Mouse (Mus musculus): ENCODE measurements around the gene Txlng. TPM values are rescaled to one million over a fixed set of nuclear protein-coding genes. Genes with fewer than 3 reads are reported as not detected.
"Not testable (repeated sequence)": the region's sequence is repeated elsewhere in the genome, so short reads cannot be mapped to it uniquely, and the experiment has no call there.

Txlng gene
- polyA plus RNA-seq, 1 experiment from 2014 or later, result 14.5 TPM

- WGBS, result 42% methylated on average over 5 of the region's 5 CpGs
- Histone ChIP-seq H3K27ac (replicated peaks) (peak overlapping the region; percentile 71), H3K4me3 (peak overlapping the region; percentile 70), H3K36me3 (no peaks in the 10 kb centered on the region), H3K4me1 (peaks cover 18% of the 10 kb centered on the region), H3K9me3 (replicated peaks) (no peaks in the 10 kb centered on the region), H3K27me3 (ENCODE audit: low read depth, poor library complexity, severe bottlenecking) (peaks cover 40% of the 10 kb centered on the region)
- no peak for DNase-seq (ENCODE audit: low spot score)
Observed at GRCm38 (mm10) chrX:162829741-162830140, 487 bp upstream of the Txlng start.

DNA sequence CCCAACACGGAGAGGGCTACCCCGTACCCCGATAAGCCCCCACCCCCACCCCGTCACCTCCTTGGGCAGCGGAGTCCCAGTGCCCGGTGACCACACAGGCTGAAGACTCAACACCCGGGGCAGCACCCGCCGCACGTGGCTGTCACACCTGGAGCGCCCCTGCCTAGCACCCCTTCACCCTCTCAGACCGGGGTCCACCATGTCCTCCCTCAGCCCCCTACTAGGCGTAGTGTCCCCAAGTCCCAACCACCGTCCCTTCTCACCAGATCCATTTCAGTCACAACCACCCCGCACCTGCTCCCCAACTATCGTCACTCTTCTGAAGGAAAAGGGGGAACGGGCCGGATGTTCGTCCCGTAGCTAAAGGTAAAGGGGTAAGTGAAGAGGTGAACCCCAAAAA, 471 bp downstream of the Txlng start:
- DNase-seq (ENCODE audit: low spot score), result no peak
- 23% methylated on average over 19 of the region's 20 CpGs for WGBS
- Histone ChIP-seq H3K27me3 (ENCODE audit: low read depth, poor library complexity, severe bottlenecking) (peaks cover 30% of the 10 kb centered on the region), H3K4me3 (peak overlapping the region; percentile 70), H3K27ac (replicated peaks) (peak overlapping the region; percentile 79), H3K4me1 (peaks cover 18% of the 10 kb centered on the region), H3K36me3 (no peaks in the 10 kb centered on the region), H3K9me3 (replicated peaks) (no peaks in the 10 kb centered on the region)

GRCm38 (mm10) chrX:162828016-162828415, 1.2 kb downstream of the Txlng start:
- peak overlapping the region; percentile 70 for H3K4me3 ChIP-seq
- H3K27ac ChIP-seq (replicated peaks), result no peak overlapping the region
- H3K9me3 ChIP-seq (replicated peaks), result no peaks in the 10 kb centered on the region
- peaks cover 18% of the 10 kb centered on the region for H3K4me1 ChIP-seq
- DNase-seq (ENCODE audit: low spot score), result no peak
- peaks cover 29% of the 10 kb centered on the region for H3K27me3 ChIP-seq (ENCODE audit: low read depth, poor library complexity, severe bottlenecking)
- H3K36me3 ChIP-seq, result no peaks in the 10 kb centered on the region
- WGBS, result 50% methylated on average over 6 of the region's 6 CpGs

DNA sequence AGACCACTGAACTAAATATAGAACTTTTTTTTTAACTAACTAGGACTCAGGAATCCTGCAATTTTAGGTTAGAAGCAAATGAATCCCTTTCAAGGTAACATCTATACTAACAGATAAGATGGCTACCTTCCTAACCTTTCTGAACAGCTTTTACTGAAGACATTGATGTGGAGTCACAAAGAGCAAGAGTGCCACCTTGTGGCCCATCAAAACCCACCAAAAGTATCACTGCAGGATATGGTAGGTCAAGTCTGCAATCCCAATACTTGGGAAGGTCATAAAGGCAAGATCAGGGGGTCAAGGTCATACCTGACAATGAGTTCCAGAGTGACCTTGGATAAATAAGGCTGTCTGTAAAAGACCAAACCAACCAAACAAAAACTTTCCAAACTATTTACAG, 28.9 kb downstream of the Txlng start:
- Histone ChIP-seq H3K4me3 (no peak overlapping the region), H3K36me3 (peaks cover 32% of the 10 kb centered on the region), H3K9me3 (replicated peaks) (no peaks in the 10 kb centered on the region), H3K4me1 (no peaks in the 10 kb centered on the region), H3K27ac (replicated peaks) (no peak overlapping the region), H3K27me3 (ENCODE audit: low read depth, poor library complexity, severe bottlenecking) (0 out of 2 replicates have a peak, but pooled peaks cover 13% of the 10 kb centered on the region)
- peak; percentile 24 for DNase-seq (ENCODE audit: low spot score)

DNA sequence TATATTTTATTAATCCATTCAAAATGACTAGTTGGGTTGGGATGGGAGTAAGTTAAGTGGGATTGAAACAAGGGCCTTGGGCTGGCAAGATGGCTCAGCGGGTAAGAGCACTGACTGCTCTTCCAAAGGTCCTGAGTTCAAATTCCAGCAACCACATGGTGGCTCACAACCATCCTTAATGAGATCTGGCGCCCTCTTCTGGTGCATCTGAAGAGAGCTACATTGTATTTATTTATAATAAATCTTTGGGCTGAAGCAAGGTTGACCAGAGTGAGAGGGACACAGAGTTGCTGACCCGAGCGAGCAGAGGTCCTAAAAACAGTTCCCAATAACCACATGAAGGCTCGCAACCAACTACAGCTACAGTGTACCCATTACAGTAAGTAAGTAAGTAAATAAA, 37.9 kb downstream of the Txlng start:
- 78% methylated on average over 5 of the region's 5 CpGs for WGBS
- Histone ChIP-seq H3K27me3 (ENCODE audit: low read depth, poor library complexity, severe bottlenecking) (peaks cover 43% of the 10 kb centered on the region), H3K36me3 (peaks cover 43% of the 10 kb centered on the region)
- not testable (repeated sequence) for H3K4me3 ChIP-seq; H3K9me3 ChIP-seq (replicated peaks); H3K27ac ChIP-seq (replicated peaks); H3K4me1 ChIP-seq; DNase-seq (ENCODE audit: low spot score)

DNA sequence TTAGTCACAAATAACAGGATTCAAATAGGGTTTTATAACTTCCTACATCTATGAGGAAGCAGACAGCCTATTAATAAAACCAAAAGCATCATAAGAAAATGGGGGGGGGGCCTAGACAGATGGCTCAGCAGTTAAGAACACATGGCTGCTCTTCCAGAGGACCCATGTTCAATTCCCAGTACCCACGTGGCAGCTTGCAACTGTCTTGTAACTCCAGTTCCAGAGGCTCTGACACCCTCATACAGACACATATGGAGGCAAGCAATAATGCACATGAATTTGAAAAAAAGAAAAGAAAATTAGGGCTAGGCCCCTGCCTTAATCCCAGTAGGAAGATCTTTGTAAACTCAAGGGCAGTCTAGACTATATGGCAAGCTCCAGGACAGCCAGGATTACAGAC, 40.9 kb downstream of the Txlng start:
- H3K27ac ChIP-seq (replicated peaks), result no peak overlapping the region
- DNase-seq (ENCODE audit: low spot score), result no peak
- peaks cover 58% of the 10 kb centered on the region for H3K36me3 ChIP-seq
- 69% methylated on average over 1 of the region's 1 CpGs for WGBS
- H3K4me3 ChIP-seq, result no peak overlapping the region
- no peaks in the 10 kb centered on the region for H3K4me1 ChIP-seq
- H3K27me3 ChIP-seq (ENCODE audit: low read depth, poor library complexity, severe bottlenecking), result peaks cover 70% of the 10 kb centered on the region
- H3K9me3 ChIP-seq (replicated peaks), result no peaks in the 10 kb centered on the region

GRCm38 (mm10) chrX:162770726-162771125, 58.5 kb downstream of the Txlng start:
- Histone ChIP-seq H3K4me1 (no peaks in the 10 kb centered on the region), H3K4me3 (no peak overlapping the region), H3K27me3 (ENCODE audit: low read depth, poor library complexity, severe bottlenecking) (peaks cover 35% of the 10 kb centered on the region), H3K27ac (replicated peaks) (no peak overlapping the region), H3K9me3 (replicated peaks) (no peaks in the 10 kb centered on the region), H3K36me3 (peaks cover 84% of the 10 kb centered on the region)
- 90% methylated on average over 1 of the region's 1 CpGs for WGBS
- no peak for DNase-seq (ENCODE audit: low spot score)

DNA sequence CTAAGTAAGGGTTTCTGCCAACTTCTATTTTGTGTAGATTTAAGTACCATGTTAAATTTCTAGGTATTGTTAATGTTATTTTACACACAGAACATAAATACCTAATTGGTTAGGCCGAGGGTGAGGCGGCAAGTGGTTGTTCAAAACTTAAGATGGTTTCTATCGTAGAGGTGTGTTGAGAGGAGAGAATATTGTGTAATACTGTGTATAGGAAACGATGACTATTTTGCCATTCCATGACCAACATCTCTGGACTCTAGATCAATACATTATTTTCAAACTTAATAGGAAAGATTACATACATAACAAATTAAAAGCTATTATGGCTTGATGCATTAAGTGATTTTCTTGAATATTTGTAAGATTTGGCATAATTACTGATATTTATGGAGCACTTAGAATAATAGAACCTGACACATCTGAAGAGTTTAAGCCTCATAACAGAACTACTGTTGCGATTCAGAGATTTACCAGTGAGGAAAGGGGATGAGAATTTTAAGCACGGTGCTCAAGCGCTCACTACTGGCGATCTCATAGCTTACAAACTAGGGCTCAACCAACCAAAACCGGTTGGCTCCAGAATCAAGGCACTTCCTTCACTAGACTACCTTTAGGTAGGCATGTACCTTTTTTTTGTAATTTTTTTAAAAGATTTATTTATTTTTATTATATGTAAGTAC, 67.4 kb downstream of the Txlng start:
- 62% methylated on average over 9 of the region's 9 CpGs for WGBS
- H3K9me3 ChIP-seq (replicated peaks), result peaks cover 8% of the 10 kb centered on the region

DNA sequence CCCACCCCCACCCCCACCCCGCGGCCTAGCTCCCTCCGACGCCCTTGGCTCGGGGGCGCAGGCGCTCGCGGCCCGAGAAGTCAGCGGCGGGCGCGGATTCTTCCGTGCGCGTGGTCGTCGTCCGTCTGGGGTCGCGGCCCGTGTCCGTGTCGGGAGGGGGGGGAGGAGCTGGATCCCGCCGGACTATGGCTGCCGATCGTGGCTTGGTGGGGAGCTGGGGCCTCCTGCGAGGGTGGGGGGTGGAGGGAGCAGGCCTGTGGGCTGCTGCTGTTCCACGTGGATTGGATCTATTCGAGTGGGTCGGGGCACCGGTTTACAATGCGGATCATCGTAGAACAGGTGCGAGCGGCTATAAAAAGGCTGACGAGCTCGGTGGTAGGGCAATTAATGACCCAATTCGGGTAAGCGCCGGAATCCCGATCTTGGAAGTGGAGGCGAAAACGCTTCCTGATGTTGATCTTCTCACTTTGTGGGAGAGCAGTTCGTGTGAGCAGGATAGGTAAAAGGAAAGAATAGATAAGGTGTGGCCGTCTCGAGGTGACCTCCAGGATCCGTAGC, 68.2 kb downstream of the Txlng start:
- Histone ChIP-seq H3K27ac (replicated peaks) (peak overlapping the region; percentile 93), H3K4me3 (peak overlapping the region; percentile 74), H3K27me3 (ENCODE audit: low read depth, poor library complexity, severe bottlenecking) (peaks cover 16% of the 10 kb centered on the region), H3K4me1 (peaks cover 13% of the 10 kb centered on the region), H3K36me3 (peaks cover 25% of the 10 kb centered on the region), H3K9me3 (replicated peaks) (peaks cover 8% of the 10 kb centered on the region)
- 11% methylated on average over 44 of the region's 50 CpGs for WGBS
- DNase-seq (ENCODE audit: low spot score), result no peak

More for the DNA sequence above, 67.4 kb downstream of the Txlng start:
- DNase-seq (ENCODE audit: low spot score), result no peak
- peaks cover 13% of the 10 kb centered on the region for H3K4me1 ChIP-seq
- H3K27me3 ChIP-seq (ENCODE audit: low read depth, poor library complexity, severe bottlenecking), result peaks cover 14% of the 10 kb centered on the region; the same call in 1 of the 2 replicates
- H3K36me3 ChIP-seq, result peaks cover 32% of the 10 kb centered on the region
- H3K4me3 ChIP-seq, result peak overlapping the region; percentile 74
- no peak overlapping the region for H3K27ac ChIP-seq (replicated peaks)

DNA sequence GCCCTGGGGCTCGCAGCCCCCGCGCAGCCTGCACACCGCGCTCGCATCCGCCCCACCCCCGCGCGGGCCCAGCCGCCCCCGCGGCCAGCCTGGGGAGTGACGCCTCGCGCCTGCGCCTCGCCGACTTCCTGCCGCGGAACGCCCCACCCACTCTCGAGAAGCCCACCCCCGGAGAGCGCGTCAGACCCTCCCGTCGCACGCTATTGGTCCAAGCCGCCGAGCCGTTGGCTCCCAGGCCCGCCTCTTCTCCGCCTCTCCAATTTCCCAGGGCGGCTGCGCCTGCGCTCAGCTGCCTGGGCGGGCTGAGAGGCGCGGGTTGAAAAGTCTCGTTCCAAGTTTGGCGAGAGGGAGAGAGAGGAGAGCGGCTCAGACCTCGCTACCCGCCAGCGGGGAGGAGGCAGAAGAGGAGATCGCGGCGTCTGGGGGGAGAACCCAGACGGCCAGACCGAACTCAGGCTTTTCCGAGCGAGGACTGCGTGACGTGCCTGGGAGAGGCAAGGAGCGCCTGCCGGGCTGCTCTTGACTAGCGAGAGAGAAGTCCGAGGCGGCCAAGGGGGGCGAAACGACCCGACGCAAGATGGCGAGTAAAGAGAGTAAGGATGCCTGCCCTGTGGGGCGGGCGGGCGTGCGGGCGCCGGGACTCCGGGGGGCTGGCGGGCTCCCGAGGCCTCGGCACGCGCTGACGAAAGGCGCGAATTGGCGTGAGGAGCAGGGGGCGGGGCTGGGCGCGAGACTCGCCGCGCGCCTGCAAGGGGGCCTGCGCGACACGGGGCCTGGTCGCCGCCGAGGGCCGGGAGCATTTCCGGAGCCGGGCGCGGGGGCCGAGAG, 68.9 kb downstream of the Txlng start, which contains the start of gene Rbbp7:
Gene Rbbp7, plus strand, starts transcription at position 288 of the 828 bp plus-strand sequence.
- WGBS, result 18% methylated on average over 92 of the region's 100 CpGs
- Histone ChIP-seq H3K36me3 (peaks cover 23% of the 10 kb centered on the region), H3K9me3 (replicated peaks) (peaks cover 8% of the 10 kb centered on the region), H3K4me1 (peaks cover 13% of the 10 kb centered on the region), H3K27ac (replicated peaks) (peak within 1 kb of the TSS; percentile 93), H3K27me3 (ENCODE audit: low read depth, poor library complexity, severe bottlenecking) (peaks cover 16% of the 10 kb centered on the region), H3K4me3 (peak within 1 kb of the TSS; percentile 74)
- DNase-seq (ENCODE audit: low spot score), result peak; percentile 91

GRCm38 (mm10) chrX:162759251-162760114, 69.8 kb downstream of the Txlng start:
- Histone ChIP-seq H3K9me3 (replicated peaks) (peaks cover 8% of the 10 kb centered on the region), H3K27me3 (ENCODE audit: low read depth, poor library complexity, severe bottlenecking) (peaks cover 16% of the 10 kb centered on the region), H3K4me1 (peaks cover 13% of the 10 kb centered on the region), H3K36me3 (peaks cover 15% of the 10 kb centered on the region), H3K4me3 (peak overlapping the region; percentile 74), H3K27ac (replicated peaks) (peak overlapping the region; percentile 93)
- DNase-seq (ENCODE audit: low spot score), result no peak
- 20% methylated on average over 32 of the region's 32 CpGs for WGBS

DNA sequence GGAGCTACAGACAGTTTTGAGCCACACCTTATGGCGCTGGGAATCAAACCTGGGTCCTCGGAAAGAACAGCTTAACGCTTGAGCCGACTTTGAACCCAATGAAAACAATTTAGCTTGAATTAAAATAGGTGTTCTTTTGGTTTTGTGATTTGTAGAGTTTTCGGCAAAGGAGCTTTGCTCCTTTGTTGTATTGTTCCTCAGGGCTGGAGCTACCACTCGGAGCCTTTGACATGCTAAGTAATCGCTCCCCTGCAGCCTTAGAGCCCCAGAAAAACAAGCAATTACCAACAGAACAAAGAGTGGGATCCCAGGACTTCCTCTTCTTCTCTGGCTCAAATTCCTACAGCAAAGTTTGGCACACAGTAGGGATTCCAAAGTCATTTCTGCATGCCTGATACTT, 73.2 kb downstream of the Txlng start:
- Histone ChIP-seq H3K4me3 (no peak overlapping the region), H3K27me3 (ENCODE audit: low read depth, poor library complexity, severe bottlenecking) (peaks cover 34% of the 10 kb centered on the region), H3K36me3 (no peaks in the 10 kb centered on the region), H3K4me1 (peaks cover 11% of the 10 kb centered on the region), H3K27ac (replicated peaks) (no peak overlapping the region), H3K9me3 (replicated peaks) (peaks cover 8% of the 10 kb centered on the region)
- DNase-seq (ENCODE audit: low spot score), result no peak
- 32% methylated on average over 7 of the region's 7 CpGs for WGBS
